Mouse (Mus musculus) thymus, adult 18-20 months (tissue): ENCODE data around the gene Dcst2.

Source experiments
- DNase-seq, 2 experiments: peaks; one replicate each; pipeline ENCODE4 v3.0.0; 2022; ENCODE audit warnings: mixed read lengths in 2 of 2

Gene Dcst2

DNA sequence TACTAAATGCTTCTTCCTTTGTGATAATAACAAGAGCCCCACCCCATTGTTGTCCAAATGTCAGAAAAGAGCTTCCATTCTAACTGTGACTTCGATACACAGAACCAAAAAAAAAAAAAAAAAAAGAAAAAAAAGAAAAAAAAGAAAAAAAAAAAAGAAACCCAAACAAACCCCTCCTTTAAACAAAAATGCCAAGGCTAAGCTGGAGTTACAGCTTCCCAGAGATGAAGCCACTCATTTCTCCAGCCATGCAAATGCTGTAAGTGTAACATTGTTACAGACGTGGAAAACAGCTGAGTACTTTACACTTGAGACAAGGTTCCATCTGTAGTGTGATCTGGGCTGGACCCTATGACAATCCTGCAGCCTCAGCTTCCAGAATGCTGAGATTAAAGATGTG lies 55.4 kb downstream of the Dcst2 start:
- no peak for DNase-seq

DNA sequence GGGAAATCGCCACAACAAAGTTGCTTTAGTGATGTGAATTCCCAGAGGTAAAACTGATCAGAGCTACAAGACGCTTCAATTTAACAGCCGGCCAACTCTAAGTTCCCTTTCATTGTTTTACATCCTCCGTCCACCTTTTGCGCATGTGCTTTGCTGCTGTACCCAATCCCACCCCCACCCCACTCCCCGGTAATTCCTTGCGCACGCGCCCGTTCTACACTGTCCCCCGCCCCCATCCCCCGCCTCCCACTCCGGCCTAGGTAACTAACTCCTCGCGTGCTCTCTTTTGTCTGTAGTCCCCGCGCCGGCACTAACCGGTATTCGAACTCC lies 56.0 kb downstream of the Dcst2 start:
- DNase-seq = no peak

DNA sequence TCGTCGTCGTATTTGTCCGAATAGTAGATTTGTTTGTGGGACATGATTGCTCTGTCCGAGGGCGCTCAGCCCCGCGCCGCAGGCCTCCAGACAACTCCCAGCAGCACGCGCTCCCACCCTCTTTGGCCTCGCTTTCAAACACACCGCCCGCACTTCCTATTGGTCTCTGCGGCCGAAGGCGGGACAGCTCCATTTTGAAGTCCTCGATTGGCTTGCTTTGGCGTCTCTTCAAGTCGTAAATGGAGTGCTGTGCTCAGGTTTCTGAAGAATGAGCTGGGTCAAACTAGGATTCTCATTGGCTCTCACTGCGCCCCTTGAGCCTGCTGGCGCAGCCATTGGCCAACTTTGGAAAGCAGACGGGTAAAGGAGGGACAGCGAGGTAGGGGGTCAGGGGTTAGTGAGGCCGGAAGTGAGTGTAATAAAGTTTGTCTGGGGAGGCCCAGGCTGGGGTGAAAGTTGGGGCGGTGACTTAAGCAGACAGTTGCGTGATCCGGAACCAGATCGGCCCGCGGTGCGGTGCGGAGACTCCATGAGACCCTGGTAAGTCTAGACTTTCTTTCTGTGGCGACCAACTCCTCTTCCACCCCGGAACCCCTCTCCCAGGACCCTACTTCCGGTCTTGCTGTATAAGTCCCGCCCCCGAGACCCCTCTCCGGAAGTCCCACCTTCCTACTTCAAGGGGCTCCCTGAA lies 56.5 kb downstream of the Dcst2 start, which contains the start of the genes Cks1b and Shc1:
TSS of gene Cks1b (minus strand) at position 214 of the 691 bp plus-strand sequence.
TSS of gene Shc1 (plus strand) at position 274 of the 691 bp plus-strand sequence.
- peak; percentile 91 to 97 for DNase-seq

DNA sequence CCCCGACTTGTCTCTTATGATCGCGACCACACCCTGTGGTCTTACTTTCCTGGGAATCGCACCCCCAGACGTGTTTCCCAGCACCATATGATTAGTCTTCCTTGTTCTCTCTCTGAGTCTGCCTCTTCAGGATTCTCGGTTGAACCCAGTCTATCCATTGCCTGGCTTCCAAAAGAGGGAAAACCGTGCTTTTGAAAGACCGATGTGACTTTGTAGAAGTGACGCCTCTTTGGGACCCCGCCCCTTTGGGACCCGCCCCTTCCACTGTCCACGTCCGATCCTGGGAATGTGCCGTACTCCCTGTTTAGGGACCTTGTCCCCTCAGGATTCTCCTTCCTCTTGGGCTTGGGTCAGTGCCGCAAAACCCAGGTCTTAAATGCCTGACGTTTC lies 57.1 kb downstream of the Dcst2 start:
- DNase-seq = peak in 1 of 2 experiments; percentile 32

DNA sequence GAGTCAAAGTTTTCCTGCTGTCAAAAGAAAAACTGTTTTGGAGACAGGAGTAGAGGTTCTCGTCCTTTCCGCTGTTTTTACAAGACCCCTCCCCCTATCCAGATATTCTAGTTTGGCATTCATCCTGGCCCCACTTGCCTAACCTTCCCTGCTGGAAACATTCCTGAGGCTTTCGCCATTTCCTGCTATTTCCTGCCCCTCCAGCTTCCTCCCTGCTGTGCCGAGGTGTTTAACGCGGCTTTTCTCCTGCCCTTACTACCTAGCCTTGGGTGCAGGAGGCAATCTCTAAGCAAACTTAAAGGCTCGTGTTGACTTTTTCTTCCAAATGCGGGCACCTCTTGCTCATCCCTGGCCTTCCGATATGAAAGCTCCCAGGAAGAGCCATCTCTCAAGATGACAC lies 57.8 kb downstream of the Dcst2 start:
- DNase-seq = no peak

DNA sequence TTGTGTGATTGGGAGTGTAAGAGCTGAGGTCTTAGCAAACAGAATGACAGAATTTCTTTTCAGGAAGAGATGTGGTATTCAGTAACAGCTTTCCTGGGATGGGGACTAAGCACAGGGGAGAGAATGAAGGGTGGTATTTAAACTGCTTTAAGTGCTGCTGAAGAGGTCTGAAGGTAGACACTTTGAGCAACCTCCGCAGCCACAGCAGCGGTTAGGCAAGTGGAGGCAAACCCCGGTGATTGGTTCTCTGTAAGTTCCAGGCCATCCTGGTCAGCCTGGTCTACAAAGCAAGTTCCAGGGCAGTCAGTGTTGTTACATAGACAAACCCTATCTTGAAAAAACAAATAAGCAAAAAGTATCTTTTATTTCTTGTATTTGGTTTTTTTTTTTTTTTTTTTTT lies 58.2 kb downstream of the Dcst2 start:
- no peak for DNase-seq

DNA sequence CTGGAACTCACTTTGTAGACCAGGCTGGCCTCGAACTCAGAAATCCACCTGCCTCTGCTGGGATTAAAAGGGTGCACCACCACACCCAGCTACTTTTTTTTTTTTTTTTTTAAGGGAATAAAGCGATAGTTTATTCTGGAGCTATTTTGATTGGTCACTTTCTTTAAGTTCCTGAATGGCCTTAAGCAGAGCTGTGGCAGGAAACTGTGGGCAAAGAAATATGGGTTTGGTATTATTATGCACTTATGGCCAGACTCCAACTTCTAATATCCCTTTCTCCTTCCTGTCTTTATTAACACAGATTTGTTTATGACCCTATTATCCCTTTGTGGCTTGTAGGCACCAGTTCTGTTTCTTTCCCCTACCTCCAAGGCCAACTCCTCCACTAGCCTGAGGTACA lies 58.6 kb downstream of the Dcst2 start:
- no peak for DNase-seq

DNA sequence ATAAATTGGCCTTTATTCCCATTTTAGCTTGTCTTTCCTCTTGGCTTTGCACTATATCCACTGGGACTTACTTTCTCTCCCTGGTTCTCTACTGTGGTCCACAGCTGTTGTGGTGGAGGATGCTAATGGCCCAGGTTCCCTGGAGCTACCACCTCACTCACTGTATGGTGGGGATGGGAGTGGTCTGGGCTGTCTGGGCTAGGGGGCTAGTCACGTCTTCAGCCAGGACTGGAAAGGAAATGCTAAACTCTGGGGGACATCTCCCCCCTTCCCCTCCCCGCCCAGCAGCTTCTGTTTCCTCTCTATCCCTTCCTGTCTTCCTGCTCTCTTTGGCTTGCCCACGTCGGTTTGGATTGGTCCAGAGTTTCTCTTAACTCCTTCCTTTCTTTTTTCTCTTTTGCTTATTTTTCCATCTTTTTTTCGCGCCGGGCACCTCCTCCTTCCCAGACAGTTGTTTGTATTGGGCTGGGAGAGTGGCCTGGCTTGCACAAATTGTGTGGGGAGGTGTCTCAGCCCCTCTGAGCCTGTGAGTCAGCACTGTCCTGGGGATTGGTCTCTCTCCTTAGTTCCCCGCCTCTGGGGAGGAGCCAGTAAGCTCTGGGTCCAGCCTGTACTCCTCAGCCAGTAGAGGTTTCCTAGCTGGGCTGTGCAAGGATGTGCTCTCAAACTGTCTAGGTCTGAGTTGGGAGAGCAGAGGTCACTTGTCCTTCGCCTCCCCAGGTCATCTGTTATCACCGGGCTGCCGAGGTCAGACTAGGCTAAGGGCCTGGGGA lies 59.4 kb downstream of the Dcst2 start:
- no peak for DNase-seq

DNA sequence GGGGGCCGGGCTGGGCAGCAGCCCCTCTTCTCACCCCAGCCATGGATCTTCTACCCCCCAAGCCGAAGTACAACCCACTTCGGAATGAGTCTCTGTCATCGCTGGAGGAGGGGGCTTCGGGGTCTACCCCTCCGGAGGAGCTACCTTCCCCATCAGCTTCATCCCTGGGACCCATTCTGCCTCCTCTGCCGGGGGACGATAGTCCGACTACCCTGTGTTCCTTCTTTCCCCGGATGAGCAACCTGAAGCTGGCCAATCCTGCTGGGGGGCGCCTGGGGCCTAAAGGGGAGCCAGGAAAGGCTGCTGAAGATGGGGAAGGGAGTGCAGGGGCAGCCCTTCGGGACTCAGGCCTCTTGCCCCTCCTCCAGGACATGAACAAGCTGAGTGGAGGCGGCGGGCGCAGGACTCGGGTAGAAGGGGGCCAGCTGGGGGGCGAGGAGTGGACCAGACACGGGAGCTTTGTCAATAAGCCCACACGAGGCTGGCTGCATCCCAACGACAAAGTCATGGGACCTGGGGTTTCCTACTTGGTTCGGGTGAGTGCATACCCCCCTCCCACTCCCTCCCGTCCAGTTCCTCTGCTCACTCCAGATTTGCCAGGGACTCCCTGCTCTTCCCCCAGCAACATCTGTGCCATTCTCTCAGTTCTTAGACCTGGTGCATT lies 60.2 kb downstream of the Dcst2 start:
- no peak for DNase-seq

DNA sequence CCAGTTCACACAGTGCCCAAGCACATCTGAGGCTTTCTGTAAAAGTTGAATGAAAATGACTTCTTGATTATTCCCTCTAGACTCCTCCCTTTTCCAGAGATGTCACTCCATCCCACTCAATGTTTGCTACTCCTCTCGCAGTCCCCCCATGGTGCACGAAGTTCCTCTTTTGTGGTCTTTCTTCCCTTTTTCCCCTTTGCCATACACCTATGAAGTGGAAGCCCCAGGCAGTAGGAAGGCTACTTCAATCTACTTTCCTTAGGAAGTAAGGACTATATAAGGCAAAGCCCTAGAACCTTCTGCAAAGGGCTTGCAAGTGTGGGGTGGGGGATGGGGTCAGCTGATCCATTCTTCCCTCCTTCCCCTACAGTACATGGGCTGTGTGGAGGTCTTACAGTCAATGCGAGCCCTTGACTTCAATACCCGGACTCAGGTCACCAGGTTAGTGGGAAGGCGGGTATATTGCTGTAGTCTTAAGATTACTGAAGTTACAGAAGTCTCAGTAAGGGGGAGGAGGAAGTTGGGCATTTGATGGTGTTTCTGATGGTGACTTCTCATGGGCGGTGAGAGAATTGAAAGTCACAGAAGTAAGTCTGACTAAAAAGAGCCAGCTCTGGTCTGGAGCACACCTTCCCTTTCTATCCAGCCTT lies 60.9 kb downstream of the Dcst2 start:
- no peak for DNase-seq

DNA sequence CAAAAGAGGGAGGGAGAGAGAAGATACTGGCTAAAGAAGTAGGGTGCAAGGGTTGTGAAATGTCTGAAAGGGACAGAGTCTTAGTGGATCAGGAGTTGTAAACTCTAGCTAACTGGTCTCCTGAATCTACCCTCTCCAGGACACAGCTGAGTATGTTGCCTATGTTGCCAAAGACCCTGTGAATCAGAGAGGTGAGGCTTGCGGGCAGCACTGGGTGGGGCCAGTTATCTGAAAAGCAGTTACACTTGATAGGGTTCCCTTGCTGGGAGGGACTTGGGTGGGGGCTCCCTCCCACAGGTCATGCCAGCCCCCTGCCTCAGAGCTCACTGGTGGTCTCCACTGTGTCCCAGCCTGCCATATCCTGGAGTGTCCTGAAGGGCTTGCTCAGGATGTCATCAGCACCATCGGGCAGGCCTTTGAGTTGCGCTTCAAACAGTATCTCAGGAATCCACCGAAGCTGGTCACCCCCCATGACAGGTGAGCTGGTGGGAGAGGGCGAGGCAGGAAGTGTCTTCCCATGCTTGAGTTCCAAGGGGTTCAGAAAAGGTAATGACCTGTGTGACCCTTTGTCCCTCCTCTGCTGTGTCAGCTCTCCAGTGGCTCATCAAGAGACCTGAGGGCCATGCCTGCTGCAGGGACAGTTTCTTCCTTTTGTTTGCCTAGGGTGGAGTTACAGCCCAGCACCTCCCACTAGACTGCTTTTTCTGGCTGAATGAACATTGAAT lies 62.8 kb downstream of the Dcst2 start:
- DNase-seq = no peak

DNA sequence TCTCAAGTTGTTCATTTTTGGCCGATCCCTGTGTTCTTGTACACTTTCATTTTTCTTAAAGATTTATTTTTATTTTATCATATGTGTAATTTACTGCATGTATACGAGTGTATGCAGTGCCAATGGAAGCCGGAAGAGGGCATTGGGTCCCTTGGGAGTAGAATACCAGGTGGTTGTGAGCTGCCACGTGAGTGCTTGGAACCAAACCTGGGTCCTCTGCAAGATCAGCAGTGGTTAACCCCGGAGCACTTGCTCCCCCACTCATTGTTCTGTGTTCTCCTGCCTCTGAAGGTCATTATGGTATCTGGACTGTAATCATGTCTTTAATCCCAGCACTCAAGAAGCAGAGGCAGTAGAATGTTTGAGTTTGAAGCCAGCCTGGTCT lies 63.4 kb downstream of the Dcst2 start:
- no peak for DNase-seq

DNA sequence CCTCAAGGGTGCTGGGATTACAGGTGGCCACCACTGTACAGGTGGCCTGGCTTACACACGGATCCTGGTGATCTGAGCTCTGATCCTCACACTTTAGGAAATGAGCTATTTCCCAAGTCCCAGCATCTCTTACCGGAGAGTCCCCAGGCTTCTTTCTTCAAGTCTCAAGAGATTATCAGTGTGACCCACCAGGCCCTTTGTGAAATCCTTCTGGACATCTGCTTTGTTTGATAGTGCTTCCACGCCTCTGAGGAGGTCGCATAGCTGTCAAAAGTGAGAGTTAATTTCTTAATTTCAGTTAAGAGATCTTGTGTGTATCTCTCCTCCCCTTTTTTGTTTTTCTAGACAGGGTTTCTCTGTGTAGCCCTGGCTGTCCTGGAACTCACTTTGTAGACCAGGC lies 64.1 kb downstream of the Dcst2 start:
- DNase-seq = no peak
